Mouse (Mus musculus) spleen, postnatal 14 days (tissue): Measurements from ENCODE around the gene Elavl2.
"Not testable (repeated sequence)": the region's sequence is repeated elsewhere in the genome, so short reads cannot be mapped to it uniquely, and the experiment has no call there.

Source experiments
- DNase-seq, 2 experiments: peaks; one replicate each; pipeline ENCODE4 v3.0.0; 2021 to 2022; ENCODE audit warnings: low spot score in 2 of 2

Elavl2 gene

GRCm38 (mm10) chr4:91334177-91334576 lies 66.4 kb downstream of the Elavl2 start:
- no peak for DNase-seq

- DNase-seq = no peak
Observed at GRCm38 (mm10) chr4:91310801-91311200, 89.8 kb downstream of the Elavl2 start.

- DNase-seq = no peak
Observed at GRCm38 (mm10) chr4:91297706-91298105, 102.9 kb downstream of the Elavl2 start.

- no peak for DNase-seq
Observed at GRCm38 (mm10) chr4:91295317-91295716, 105.3 kb downstream of the Elavl2 start.

GRCm38 (mm10) chr4:91291526-91291925 lies 109.1 kb downstream of the Elavl2 start:
- no peak for DNase-seq

- DNase-seq = no peak
Observed at GRCm38 (mm10) chr4:91290373-91290772, 110.2 kb downstream of the Elavl2 start.

- DNase-seq = no peak
Observed at GRCm38 (mm10) chr4:91289151-91289550, 111.4 kb downstream of the Elavl2 start.

- no peak for DNase-seq
Observed at GRCm38 (mm10) chr4:91268390-91268789, 132.2 kb downstream of the Elavl2 start.

GRCm38 (mm10) chr4:91263733-91264440 lies 136.7 kb downstream of the Elavl2 start:
- DNase-seq = no peak

GRCm38 (mm10) chr4:91262839-91263238 lies 137.7 kb downstream of the Elavl2 start:
- DNase-seq = no peak

- no peak for DNase-seq
Observed at GRCm38 (mm10) chr4:91260622-91261021, 140.0 kb downstream of the Elavl2 start.

GRCm38 (mm10) chr4:91248650-91249049 lies 151.9 kb downstream of the Elavl2 start:
- DNase-seq = no peak

- DNase-seq = not testable (repeated sequence)
Observed at GRCm38 (mm10) chr4:91245136-91245535, 155.4 kb downstream of the Elavl2 start.

- DNase-seq = no peak
Observed at GRCm38 (mm10) chr4:91244554-91244953, 156.0 kb downstream of the Elavl2 start.

GRCm38 (mm10) chr4:91243896-91244295 lies 156.7 kb downstream of the Elavl2 start:
- DNase-seq = no peak

GRCm38 (mm10) chr4:91238739-91239485 lies 161.7 kb downstream of the Elavl2 start:
- no peak for DNase-seq

- no peak for DNase-seq
Observed at GRCm38 (mm10) chr4:91236976-91237375, 163.6 kb downstream of the Elavl2 start.

- no peak for DNase-seq
Observed at GRCm38 (mm10) chr4:91234941-91235340, 165.6 kb downstream of the Elavl2 start.

GRCm38 (mm10) chr4:91233599-91233998 lies 167.0 kb downstream of the Elavl2 start:
- no peak for DNase-seq

GRCm38 (mm10) chr4:91230439-91230863 lies 170.1 kb downstream of the Elavl2 start:
- DNase-seq = no peak

GRCm38 (mm10) chr4:91228341-91228740 lies 172.2 kb downstream of the Elavl2 start:
- no peak for DNase-seq

GRCm38 (mm10) chr4:91223811-91224210 lies 176.8 kb downstream of the Elavl2 start:
- no peak for DNase-seq

GRCm38 (mm10) chr4:91219322-91219721 lies 181.3 kb downstream of the Elavl2 start:
- no peak for DNase-seq
